Mouse (Mus musculus): ENCODE data around the gene Hmcn2. TPM values are rescaled to one million over a fixed set of nuclear protein-coding genes. Genes with fewer than 3 reads are reported as not detected.
A peak's percentile ranks its signal among the peaks of the same experiment; 100 is the strongest.

Gene Hmcn2
- not detected in 2 replicates for polyA plus RNA-seq (2012; ENCODE audit: insufficient read depth, insufficient read length, low replicate concordance, missing spikeins)

DNA sequence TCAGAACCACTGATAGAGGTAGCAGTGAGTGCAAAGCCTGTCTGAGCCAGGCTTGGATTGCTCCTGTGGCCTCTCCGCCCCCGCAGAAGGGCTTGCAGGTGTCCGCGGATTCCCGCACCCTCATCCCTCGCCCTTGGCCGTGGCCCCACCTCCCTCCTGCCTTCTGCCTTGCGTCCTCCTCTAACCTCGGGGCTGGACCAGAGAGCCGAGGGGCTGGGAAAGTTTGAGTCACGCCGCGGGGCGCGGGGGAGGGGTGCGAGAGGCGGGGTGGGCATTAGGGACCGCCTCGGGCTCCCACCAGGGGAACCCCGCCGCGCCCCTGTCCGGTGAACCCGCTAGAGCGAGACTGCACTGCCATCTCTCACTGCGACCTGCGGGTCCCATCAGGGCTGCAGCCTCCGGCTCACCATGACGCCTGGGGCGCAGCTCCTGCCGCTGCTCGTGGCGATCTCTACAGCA, at the start of gene Hmcn2:
Gene Hmcn2 (plus strand): TSS at position 409 of the 459 bp plus-strand sequence.
- Histone ChIP-seq H3K4me1 (ENCODE audit: control insufficient read depth, insufficient read depth, low read length) (peaks cover 12% of the 10 kb centered on the region), H3K27ac (ENCODE audit: insufficient read depth, low read depth, low read length) (no peak within 1 kb of the TSS), H3K4me3 (ENCODE audit: insufficient read depth, low read depth, low read length) (peak within 1 kb of the TSS; percentile 3; the same call in 1 of the 2 replicates)
- TF ChIP-seq POLR2A (IDR thresholded peaks at IDR 0.05; ENCODE audit: insufficient read depth, low read depth, low read length) (no peak), CTCF (IDR thresholded peaks at IDR 0.05; ENCODE audit: insufficient read depth, low read depth, low read length) (no peak)
- WGBS, result 2% methylated on average over 33 of the region's 33 CpGs

DNA sequence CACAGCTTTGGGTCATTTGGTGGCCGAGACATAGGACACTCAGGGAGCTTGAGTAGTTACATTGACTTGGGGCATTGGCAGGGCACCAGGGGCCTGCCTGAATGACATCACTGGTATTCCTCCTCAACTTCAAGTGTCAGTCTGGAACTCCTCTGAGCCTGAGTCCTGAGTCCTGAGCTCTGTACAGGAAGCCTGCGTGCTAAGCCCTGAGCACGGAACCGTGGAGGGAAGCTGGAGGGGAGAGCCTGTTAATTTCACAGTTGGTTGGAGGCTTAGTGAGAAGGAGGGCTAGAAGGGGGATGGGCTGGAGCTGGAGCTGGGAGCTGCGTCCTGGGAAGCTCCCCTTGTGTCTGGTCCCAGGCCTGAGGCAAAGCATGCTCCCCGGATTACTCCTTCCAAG, 46.8 kb upstream of the Hmcn2 start:
- no peak overlapping the region for H3K4me3 ChIP-seq (ENCODE audit: insufficient read depth, low read depth, low read length)
- H3K27ac ChIP-seq (ENCODE audit: insufficient read depth, low read depth, low read length), result peak overlapping the region; percentile 37
- peaks cover 81% of the 10 kb centered on the region for H3K4me1 ChIP-seq (ENCODE audit: control insufficient read depth, insufficient read depth, low read length)
- WGBS, result 24% methylated on average over 6 of the region's 6 CpGs
- TF ChIP-seq CTCF (IDR thresholded peaks at IDR 0.05; ENCODE audit: insufficient read depth, low read depth, low read length) (no peak), POLR2A (IDR thresholded peaks at IDR 0.05; ENCODE audit: insufficient read depth, low read depth, low read length) (no peak)

DNA sequence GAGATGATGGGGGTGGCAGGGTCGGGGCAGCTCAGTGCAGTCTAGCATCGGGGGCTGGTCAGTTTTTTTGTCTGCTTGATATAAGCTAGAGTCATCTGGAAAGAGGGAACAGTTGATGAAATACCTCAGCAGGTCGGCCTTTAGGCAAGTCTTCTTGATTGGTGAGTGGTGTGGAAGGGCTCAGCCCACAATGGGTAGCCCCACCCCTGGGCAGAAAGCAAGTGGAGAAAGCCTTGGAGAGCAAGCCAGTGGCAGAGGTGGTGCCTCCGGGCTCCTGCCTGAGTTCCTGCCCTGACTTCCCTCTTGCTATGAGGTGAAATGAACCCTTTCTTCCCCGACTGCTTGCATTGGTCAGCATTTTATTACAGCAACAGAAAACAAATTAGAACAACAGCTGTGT, 45.6 kb upstream of the Hmcn2 start:
- Histone ChIP-seq H3K4me1 (ENCODE audit: control insufficient read depth, insufficient read depth, low read length) (peaks cover 79% of the 10 kb centered on the region), H3K4me3 (ENCODE audit: insufficient read depth, low read depth, low read length) (no peak overlapping the region), H3K27ac (ENCODE audit: insufficient read depth, low read depth, low read length) (no peak overlapping the region)
- WGBS, result 29% methylated on average over 5 of the region's 5 CpGs
- TF ChIP-seq POLR2A (IDR thresholded peaks at IDR 0.05; ENCODE audit: insufficient read depth, low read depth, low read length) (no peak), CTCF (IDR thresholded peaks at IDR 0.05; ENCODE audit: insufficient read depth, low read depth, low read length) (no peak)

DNA sequence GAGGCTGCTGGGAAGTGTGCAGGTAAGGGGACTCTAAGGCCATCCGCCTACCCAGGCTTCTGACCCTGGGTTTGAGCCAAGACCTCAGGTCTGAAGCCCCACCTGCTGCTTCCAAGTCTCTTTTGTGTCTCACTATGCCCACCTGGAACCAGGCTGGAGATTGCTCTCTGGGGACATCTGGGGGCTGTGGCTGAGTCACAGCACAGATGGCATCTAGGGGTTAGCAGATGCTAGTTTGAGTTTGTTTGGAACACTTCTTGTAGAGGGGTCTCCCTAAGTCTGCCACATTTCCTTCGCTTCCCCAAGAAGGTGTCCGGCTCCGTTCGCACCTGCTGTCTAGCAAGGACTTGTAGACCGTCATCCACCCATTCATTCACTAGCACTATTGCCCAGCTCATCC, 45.0 kb upstream of the Hmcn2 start:
- no peak overlapping the region for H3K4me3 ChIP-seq (ENCODE audit: insufficient read depth, low read depth, low read length)
- WGBS, result 85% methylated on average over 6 of the region's 6 CpGs
- H3K4me1 ChIP-seq (ENCODE audit: control insufficient read depth, insufficient read depth, low read length), result peaks cover 79% of the 10 kb centered on the region
- no peak overlapping the region for H3K27ac ChIP-seq (ENCODE audit: insufficient read depth, low read depth, low read length)
- TF ChIP-seq CTCF (IDR thresholded peaks at IDR 0.05; ENCODE audit: insufficient read depth, low read depth, low read length) (no peak), POLR2A (IDR thresholded peaks at IDR 0.05; ENCODE audit: insufficient read depth, low read depth, low read length) (no peak)

DNA sequence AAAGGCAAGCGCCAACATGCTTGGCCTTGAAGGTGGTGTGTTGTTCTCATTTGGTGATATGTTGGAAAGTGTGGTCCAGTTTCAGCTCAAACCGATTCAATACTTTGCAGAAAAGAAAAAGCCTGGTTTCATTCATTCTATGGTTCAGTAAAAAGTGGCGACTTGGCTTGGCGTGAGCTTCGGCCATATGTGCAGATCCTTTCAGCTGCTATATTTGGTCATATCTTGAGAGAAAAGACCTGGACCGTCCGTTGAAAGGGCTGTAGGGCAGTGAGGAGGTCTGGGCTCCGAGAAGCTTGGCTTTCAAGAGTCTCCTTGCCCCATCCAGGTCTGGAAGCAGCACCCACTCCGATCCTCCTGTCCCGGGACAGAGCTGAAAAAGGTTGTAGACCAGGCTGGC, 44.4 kb upstream of the Hmcn2 start:
- Histone ChIP-seq H3K4me3 (ENCODE audit: insufficient read depth, low read depth, low read length) (no peak overlapping the region), H3K4me1 (ENCODE audit: control insufficient read depth, insufficient read depth, low read length) (peaks cover 78% of the 10 kb centered on the region), H3K27ac (ENCODE audit: insufficient read depth, low read depth, low read length) (no peak overlapping the region)
- no peak for TF ChIP-seq CTCF (IDR thresholded peaks at IDR 0.05; ENCODE audit: insufficient read depth, low read depth, low read length)
- no peak for TF ChIP-seq POLR2A (IDR thresholded peaks at IDR 0.05; ENCODE audit: insufficient read depth, low read depth, low read length)
- 91% methylated on average over 10 of the region's 10 CpGs for WGBS

DNA sequence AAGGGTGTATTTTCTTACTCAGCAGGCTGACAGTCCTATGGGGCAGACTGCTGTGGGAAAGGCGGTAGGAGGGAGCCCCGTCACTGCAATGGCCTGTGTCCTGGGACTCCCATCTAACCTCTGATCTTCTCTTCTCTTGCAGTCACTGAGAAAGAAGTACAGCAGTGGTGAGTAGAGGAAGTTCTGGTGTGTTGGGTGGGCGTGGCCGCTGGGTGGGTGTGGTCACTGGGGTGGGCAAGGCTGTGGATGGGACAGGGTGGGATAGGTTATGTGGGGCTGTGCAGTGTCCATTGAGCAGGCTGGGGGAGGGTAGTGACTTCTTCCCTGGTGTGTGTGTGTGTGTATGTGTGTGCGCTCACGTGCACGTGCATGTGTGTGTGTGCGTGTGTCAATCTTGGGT, 43.7 kb upstream of the Hmcn2 start:
- H3K27ac ChIP-seq (ENCODE audit: insufficient read depth, low read depth, low read length), result no peak overlapping the region
- peaks cover 78% of the 10 kb centered on the region for H3K4me1 ChIP-seq (ENCODE audit: control insufficient read depth, insufficient read depth, low read length)
- TF ChIP-seq CTCF (IDR thresholded peaks at IDR 0.05; ENCODE audit: insufficient read depth, low read depth, low read length), result no peak
- no peak for TF ChIP-seq POLR2A (IDR thresholded peaks at IDR 0.05; ENCODE audit: insufficient read depth, low read depth, low read length)
- H3K4me3 ChIP-seq (ENCODE audit: insufficient read depth, low read depth, low read length), result no peak overlapping the region
- 94% methylated on average over 8 of the region's 8 CpGs for whole genome bisulfite sequencing

DNA sequence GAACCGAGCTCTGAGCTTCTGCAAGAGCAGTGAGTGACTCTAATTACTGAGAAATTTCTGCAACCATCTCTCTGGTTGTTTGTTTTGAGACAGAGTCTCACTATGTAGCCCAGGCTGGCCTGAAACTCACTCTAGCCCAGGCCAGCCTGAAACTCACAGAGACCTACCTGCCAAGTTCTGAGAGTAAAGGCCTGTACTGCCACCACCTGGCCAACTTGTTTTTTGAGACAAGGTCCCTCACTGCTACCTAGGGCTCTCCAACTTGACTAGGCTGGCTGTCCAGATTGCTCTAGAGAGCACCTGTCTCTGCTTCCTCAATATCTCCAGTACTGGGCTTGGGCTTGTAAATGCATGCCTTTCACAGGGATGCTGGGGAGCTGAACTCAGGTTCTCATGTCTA, 43.1 kb upstream of the Hmcn2 start:
- Histone ChIP-seq H3K4me3 (ENCODE audit: insufficient read depth, low read depth, low read length) (no peak overlapping the region), H3K27ac (ENCODE audit: insufficient read depth, low read depth, low read length) (no peak overlapping the region), H3K4me1 (ENCODE audit: control insufficient read depth, insufficient read depth, low read length) (peaks cover 77% of the 10 kb centered on the region)
- WGBS, result 78% methylated on average over 1 of the region's 1 CpGs
- TF ChIP-seq POLR2A (IDR thresholded peaks at IDR 0.05; ENCODE audit: insufficient read depth, low read depth, low read length) (no peak), CTCF (IDR thresholded peaks at IDR 0.05; ENCODE audit: insufficient read depth, low read depth, low read length) (no peak)

DNA sequence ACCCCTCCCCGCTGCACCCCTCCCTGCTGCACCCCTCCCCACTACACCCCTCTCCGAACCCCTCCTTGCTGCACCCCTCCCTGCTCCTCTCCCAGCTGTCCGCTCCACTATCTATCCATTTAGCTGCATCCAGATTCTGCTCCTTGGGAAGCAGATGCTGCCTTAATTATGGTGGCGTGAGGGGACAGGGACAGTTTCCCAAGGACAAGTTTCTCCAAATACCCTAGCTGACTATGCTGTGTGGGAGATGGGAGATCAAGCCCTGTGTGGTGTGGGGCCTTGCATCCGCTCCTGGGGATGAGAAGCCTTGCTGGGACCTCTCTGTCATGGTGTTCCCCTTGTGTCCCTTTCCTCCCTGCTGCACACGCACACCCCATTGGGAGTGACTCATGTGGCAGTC, 39.2 kb upstream of the Hmcn2 start:
- 39% methylated on average over 6 of the region's 6 CpGs for WGBS
- H3K4me1 ChIP-seq (ENCODE audit: control insufficient read depth, insufficient read depth, low read length), result peaks cover 74% of the 10 kb centered on the region
- peak overlapping the region; percentile 35 for H3K27ac ChIP-seq (ENCODE audit: insufficient read depth, low read depth, low read length)
- no peak overlapping the region for H3K4me3 ChIP-seq (ENCODE audit: insufficient read depth, low read depth, low read length)
- TF ChIP-seq CTCF (IDR thresholded peaks at IDR 0.05; ENCODE audit: insufficient read depth, low read depth, low read length), result no peak
- TF ChIP-seq POLR2A (IDR thresholded peaks at IDR 0.05; ENCODE audit: insufficient read depth, low read depth, low read length), result no peak

DNA sequence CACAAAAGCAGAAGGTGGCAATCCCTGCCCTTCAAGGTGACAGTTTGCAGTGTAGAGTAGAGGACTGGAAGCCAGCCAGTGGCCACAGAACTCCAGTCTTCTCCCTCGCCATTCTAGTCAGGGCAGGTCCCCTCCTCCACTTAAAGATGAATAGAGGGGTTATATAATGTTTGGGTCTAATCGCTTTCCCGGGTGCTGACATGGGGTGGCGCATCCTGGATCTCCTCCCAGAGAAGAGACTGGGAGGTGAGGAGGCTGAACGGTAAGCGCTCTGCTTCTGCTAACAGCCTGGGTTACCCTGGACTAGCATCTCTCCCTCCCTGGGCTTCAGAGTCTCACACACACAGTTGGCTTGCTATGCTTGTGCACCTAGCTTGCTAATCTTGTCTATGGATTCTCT, 36.4 kb upstream of the Hmcn2 start:
- H3K27ac ChIP-seq (ENCODE audit: insufficient read depth, low read depth, low read length), result peak overlapping the region; percentile 92
- TF ChIP-seq CTCF (IDR thresholded peaks at IDR 0.05; ENCODE audit: insufficient read depth, low read depth, low read length) (no peak), POLR2A (IDR thresholded peaks at IDR 0.05; ENCODE audit: insufficient read depth, low read depth, low read length) (no peak)

DNA sequence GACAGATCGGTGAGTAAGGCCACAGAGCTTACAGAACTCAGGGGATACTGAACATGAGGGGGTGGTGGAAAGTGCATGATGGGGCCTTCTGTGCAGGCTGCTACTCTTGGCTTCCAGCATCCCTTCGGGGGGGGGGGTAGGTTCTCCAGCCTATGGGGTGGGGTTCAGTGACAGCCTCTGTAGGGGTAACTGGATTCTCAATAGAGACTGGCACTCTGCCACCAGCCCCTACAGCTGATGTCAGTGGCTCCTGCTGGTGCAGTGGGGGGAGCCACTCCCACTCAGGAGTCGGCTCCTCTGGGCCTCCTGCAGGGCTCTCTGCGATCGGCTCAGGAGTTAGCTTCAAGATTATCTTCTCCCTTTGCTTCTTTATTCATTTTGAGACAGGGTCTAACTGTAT, 35.7 kb upstream of the Hmcn2 start:
- TF ChIP-seq POLR2A (IDR thresholded peaks at IDR 0.05; ENCODE audit: insufficient read depth, low read depth, low read length) (no peak), CTCF (IDR thresholded peaks at IDR 0.05; ENCODE audit: insufficient read depth, low read depth, low read length) (no peak)
- Histone ChIP-seq H3K4me1 (ENCODE audit: control insufficient read depth, insufficient read depth, low read length) (peaks cover 72% of the 10 kb centered on the region), H3K4me3 (ENCODE audit: insufficient read depth, low read depth, low read length) (no peak overlapping the region), H3K27ac (ENCODE audit: insufficient read depth, low read depth, low read length) (peak overlapping the region; percentile 92)
- WGBS, result 20% methylated on average over 5 of the region's 5 CpGs

More for the DNA sequence above, 36.4 kb upstream of the Hmcn2 start:
- Histone ChIP-seq H3K4me1 (ENCODE audit: control insufficient read depth, insufficient read depth, low read length) (peaks cover 77% of the 10 kb centered on the region), H3K4me3 (ENCODE audit: insufficient read depth, low read depth, low read length) (no peak overlapping the region)
- 17% methylated on average over 6 of the region's 6 CpGs for WGBS
